Mouse (Mus musculus): ENCODE results near the gene Cacul1. TPM values are rescaled to one million over a fixed set of nuclear protein-coding genes. Genes with fewer than 3 reads are reported as not detected.

The Cacul1 gene
- total and polyA plus RNA-seq, 2 experiments: 12.2 to 28.1 TPM

DNA sequence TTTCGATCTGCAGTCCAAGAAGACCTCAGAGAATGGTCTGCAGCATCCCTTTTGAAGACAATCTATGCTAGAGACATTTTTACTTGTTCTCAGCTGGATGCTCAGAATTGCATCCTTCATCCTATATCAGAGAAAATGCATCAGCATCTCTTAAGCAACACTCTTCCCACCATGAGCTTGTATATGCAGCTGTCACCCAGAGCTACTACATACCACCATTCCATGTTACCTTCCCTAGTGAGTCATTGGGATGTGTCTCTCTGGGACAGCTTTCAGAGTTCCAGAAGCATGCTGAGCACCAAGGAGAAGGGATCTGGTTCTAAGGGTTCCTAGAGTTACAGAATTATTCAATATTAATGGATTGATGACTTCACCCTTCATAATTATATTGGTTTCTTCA lies 102.0 kb downstream of the Cacul1 start:
- WGBS: 17% methylated on average over 1 of the region's 1 CpGs
- TF ChIP-seq CTCF (IDR thresholded peaks at IDR 0.05; ENCODE audit: low read depth, low read length) (no peak), POLR2A (IDR thresholded peaks at IDR 0.05; ENCODE audit: extremely low read depth, insufficient read depth, low read length) (no peak)

DNA sequence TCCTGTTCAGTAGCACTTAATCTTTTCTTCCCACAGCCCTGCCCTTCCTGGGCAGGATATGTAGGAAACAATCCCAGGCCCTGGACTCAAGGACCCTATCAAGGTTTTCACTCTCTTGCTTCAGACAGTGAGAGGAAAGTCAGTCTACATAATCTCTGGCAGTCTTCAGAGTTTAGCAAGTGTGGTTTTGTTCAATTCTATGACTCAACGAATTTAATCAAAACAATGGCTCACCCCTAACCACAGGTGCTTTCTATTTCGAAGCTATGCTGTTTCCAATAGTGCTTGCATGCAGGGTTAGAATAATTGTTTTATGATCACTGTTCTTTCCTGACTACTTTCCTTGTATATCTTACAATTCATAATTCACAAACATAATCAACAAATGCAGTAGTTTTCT lies 103.0 kb downstream of the Cacul1 start:
- Histone ChIP-seq H3K4me1 (ENCODE audit: control insufficient read depth, insufficient read depth, low read length) (no peaks in the 10 kb centered on the region), H3K27me3 (ENCODE audit: control insufficient read depth, insufficient read depth, low read length) (no peaks in the 10 kb centered on the region), H3K27ac (replicated peaks; ENCODE audit: insufficient read depth, low read depth, low read length) (no peak overlapping the region), H3K9ac (ENCODE audit: low read depth, low read length) (no peak overlapping the region), H3K79me2 (ENCODE audit: control insufficient read depth, insufficient read depth, low read length) (no peaks in the 10 kb centered on the region), H3K36me3 (ENCODE audit: control insufficient read depth, insufficient read depth, low read length) (no peaks in the 10 kb centered on the region), H3K4me3 (ENCODE audit: insufficient read depth, low read depth, low read length) (no peak overlapping the region)
- no peak for TF ChIP-seq CTCF (IDR thresholded peaks at IDR 0.05; ENCODE audit: low read depth, low read length)
- TF ChIP-seq POLR2A (IDR thresholded peaks at IDR 0.05; ENCODE audit: extremely low read depth, insufficient read depth, low read length): no peak
- DNase-seq (ENCODE audit: extremely low read depth, low read depth, low spot score): no peak
- 33% methylated on average over 2 of the region's 2 CpGs for WGBS

More for the DNA sequence above, 102.0 kb downstream of the Cacul1 start:
- Histone ChIP-seq H3K4me1 (ENCODE audit: control insufficient read depth, insufficient read depth, low read length) (no peaks in the 10 kb centered on the region), H3K27ac (replicated peaks; ENCODE audit: insufficient read depth, low read depth, low read length) (no peak overlapping the region), H3K9ac (ENCODE audit: low read depth, low read length) (no peak overlapping the region), H3K79me2 (ENCODE audit: control insufficient read depth, insufficient read depth, low read length) (no peaks in the 10 kb centered on the region), H3K27me3 (ENCODE audit: control insufficient read depth, insufficient read depth, low read length) (no peaks in the 10 kb centered on the region), H3K36me3 (ENCODE audit: control insufficient read depth, insufficient read depth, low read length) (no peaks in the 10 kb centered on the region), H3K4me3 (ENCODE audit: insufficient read depth, low read depth, low read length) (no peak overlapping the region)
- DNase-seq (ENCODE audit: extremely low read depth, low read depth, low spot score): no peak

Other genes starting within 250 kb of the Cacul1 start
- gene Prlhr, start 112.7 kb downstream of the Cacul1 start, total RNA-seq (2014; rRNA removed): not detected in 2 replicates
- not detected in 2 replicates for gene Prlhr, start 112.7 kb downstream of the Cacul1 start, polyA plus RNA-seq (2012; rRNA removed)
- gene Nanos1, start 175.0 kb upstream of the Cacul1 start, total RNA-seq (2014; rRNA removed): 0.09 and 0.27 TPM in 2 replicates
- gene Nanos1, start 175.0 kb upstream of the Cacul1 start, polyA plus RNA-seq (2012; rRNA removed): 0.02 TPM in 1 of 2 replicates, not detected in the other
- 57.9 and 65.8 TPM in 2 replicates for gene Eif3a, start 209.6 kb upstream of the Cacul1 start, total RNA-seq (2014; rRNA removed)
- 16.5 and 17.7 TPM in 2 replicates for gene Eif3a, start 209.6 kb upstream of the Cacul1 start, polyA plus RNA-seq (2012; rRNA removed)
- 23.8 and 23.9 TPM in 2 replicates for gene Fam45a, start 230.6 kb upstream of the Cacul1 start, total RNA-seq (2014; rRNA removed)
- 6.4 and 6.5 TPM in 2 replicates for gene Fam45a, start 230.6 kb upstream of the Cacul1 start, polyA plus RNA-seq (2012; rRNA removed)

All from liver, adult 2 months (tissue).